Mouse (Mus musculus) kidney, adult 2 months (tissue): Measurements from ENCODE around the gene Bdkrb2. TPM values are rescaled to one million over a fixed set of nuclear protein-coding genes. Genes with fewer than 3 reads are reported as not detected.

Source experiments
- DNase-seq: peaks from one replicate; pipeline ENCODE4 v3.0.0; 2021
- H3K27ac ChIP-seq: fragments of 200-500 bp; 2 replicates; pipeline ENCODE4 v1.5.1; 2012; ENCODE audit warnings: low read depth, low read length, control low read depth, inconsistent platforms; ENCODE audit not compliant: insufficient read depth
- H3K27me3 ChIP-seq: fragments of 200-500 bp; replicated peaks from 2 replicates; pipeline ENCODE4 v1.6.1; 2012; ENCODE audit warnings: mild to moderate bottlenecking, moderate library complexity, low read length, inconsistent platforms; ENCODE audit not compliant: control insufficient read depth, insufficient read depth
- H3K36me3 ChIP-seq: fragments of 200-500 bp; 2 replicates; pipeline ENCODE4 v1.6.1; 2012; ENCODE audit warnings: mild to moderate bottlenecking, moderate library complexity, low read length, inconsistent platforms; ENCODE audit not compliant: control insufficient read depth, insufficient read depth
- H3K4me1 ChIP-seq: fragments of 200-500 bp; 2 replicates; pipeline ENCODE4 v1.6.1; 2011; ENCODE audit warnings: low read length; ENCODE audit not compliant: control insufficient read depth, insufficient read depth
- H3K4me3 ChIP-seq: fragments of 200-500 bp; 2 replicates; pipeline ENCODE4 v1.5.1; 2011; ENCODE audit warnings: mild to moderate bottlenecking, low read depth, low read length, control low read depth; ENCODE audit not compliant: insufficient read depth
- CTCF ChIP-seq: fragments of 200-500 bp; conservative IDR thresholded peaks from 2 replicates; pipeline ENCODE4 v1.5.1; 2011; ENCODE audit warnings: low read depth, mild to moderate bottlenecking, control low read depth, low read length, moderate library complexity, mixed read lengths; ENCODE audit not compliant: insufficient read depth, insufficient read length
- POLR2A ChIP-seq: fragments of 200-500 bp; IDR thresholded peaks from one replicate; pipeline ENCODE4 v1.6.1; 2011; ENCODE audit warnings: low read depth, low read length, control low read depth
- WGBS: fragments of 180-500 bp; shearing (Covaris S2); methylation state at CpG from one replicate; pipeline ENCODE4 v1.1.7; 2018; 5-methylcytosine and 5-hydroxymethylcytosine counted together
- polyA plus RNA-seq: library from polyadenylated mRNA; depleted of rRNA; stranded (reverse); fragments of >200 nt; gene quantifications from 2 replicates; pipeline ENCODE4 v1.2.3, GENCODE M21; 2012

Bdkrb2 gene
- polyA plus RNA-seq, 1 experiment = 0.64 TPM

DNA sequence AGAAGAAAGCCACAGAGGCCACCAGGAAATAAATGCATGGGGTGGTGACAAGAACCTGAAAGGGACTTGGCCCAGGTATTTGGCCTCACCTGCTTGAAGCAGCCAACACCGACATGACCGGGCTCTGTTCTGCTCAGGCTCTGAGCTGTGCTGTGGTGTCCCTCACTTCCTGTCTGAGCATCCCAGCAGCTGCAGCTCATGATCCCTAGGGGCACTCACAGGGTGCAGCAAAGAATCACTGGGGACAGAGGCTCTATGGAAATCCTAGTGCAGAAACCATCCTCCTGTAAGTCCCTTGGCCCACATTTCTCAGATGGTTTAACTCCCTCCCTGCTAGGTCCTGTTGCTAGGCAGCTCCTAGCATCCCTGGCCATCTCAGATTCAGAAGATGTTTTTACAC, 15.9 kb upstream of the Bdkrb2 start:
- Histone ChIP-seq H3K27me3 (no peaks in the 10 kb centered on the region), H3K4me1 (no peaks in the 10 kb centered on the region), H3K27ac (no peak overlapping the region), H3K36me3 (no peaks in the 10 kb centered on the region), H3K4me3 (no peak overlapping the region)
- no peak for DNase-seq
- 51% methylated on average over 2 of the region's 2 CpGs for WGBS
- TF ChIP-seq POLR2A = no peak
- no peak for TF ChIP-seq CTCF

DNA sequence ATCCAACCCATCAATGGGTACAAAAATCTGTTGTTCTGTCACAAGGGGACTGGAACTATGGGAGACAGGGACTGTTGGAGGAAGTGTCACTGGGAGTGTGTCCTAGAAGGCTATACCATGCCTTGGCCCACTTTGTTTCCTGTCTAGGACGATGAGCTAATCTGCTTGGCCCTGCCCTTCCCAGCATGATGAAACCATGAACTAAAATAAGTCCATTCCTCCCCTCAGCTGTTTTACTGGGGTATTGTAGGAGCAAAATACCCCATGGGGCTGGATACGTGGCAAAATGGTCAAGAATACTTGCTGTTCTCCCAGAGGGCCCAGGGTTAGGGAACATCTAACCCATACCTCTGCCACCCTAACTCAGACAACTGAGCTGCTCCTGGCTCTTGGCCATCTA, 15.0 kb upstream of the Bdkrb2 start:
- no peak for TF ChIP-seq CTCF
- TF ChIP-seq POLR2A = no peak
- H3K27ac ChIP-seq = no peak overlapping the region
- H3K27me3 ChIP-seq = no peaks in the 10 kb centered on the region
- 72% methylated on average over 2 of the region's 2 CpGs for WGBS
- no peak for DNase-seq
- H3K36me3 ChIP-seq = no peaks in the 10 kb centered on the region
- no peaks in the 10 kb centered on the region for H3K4me1 ChIP-seq
- no peak overlapping the region for H3K4me3 ChIP-seq

DNA sequence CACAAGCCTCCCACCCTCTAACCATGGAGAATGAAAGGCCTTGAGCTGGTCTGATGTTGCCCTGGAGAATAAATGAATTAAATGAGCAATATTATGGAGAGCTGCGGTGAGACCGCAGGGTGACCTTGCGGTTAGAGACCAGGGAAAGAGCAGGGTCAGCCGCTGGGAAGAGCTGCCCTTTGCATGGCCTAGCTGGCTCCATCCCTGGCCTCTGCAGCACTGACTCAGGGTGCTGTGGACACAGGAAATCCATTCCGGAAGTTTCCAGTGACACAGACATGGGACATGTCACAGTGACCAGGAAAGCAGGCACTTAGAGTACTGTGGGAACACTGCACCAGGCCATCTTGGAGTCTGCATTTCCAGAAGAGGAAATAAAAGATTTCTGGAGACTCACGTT, 14.1 kb upstream of the Bdkrb2 start:
- Histone ChIP-seq H3K27me3 (no peaks in the 10 kb centered on the region), H3K4me1 (no peaks in the 10 kb centered on the region), H3K4me3 (no peak overlapping the region), H3K27ac (no peak overlapping the region), H3K36me3 (no peaks in the 10 kb centered on the region)
- DNase-seq = peak; percentile 76
- no peak for TF ChIP-seq CTCF
- TF ChIP-seq POLR2A = no peak
- 71% methylated on average over 6 of the region's 6 CpGs for WGBS

DNA sequence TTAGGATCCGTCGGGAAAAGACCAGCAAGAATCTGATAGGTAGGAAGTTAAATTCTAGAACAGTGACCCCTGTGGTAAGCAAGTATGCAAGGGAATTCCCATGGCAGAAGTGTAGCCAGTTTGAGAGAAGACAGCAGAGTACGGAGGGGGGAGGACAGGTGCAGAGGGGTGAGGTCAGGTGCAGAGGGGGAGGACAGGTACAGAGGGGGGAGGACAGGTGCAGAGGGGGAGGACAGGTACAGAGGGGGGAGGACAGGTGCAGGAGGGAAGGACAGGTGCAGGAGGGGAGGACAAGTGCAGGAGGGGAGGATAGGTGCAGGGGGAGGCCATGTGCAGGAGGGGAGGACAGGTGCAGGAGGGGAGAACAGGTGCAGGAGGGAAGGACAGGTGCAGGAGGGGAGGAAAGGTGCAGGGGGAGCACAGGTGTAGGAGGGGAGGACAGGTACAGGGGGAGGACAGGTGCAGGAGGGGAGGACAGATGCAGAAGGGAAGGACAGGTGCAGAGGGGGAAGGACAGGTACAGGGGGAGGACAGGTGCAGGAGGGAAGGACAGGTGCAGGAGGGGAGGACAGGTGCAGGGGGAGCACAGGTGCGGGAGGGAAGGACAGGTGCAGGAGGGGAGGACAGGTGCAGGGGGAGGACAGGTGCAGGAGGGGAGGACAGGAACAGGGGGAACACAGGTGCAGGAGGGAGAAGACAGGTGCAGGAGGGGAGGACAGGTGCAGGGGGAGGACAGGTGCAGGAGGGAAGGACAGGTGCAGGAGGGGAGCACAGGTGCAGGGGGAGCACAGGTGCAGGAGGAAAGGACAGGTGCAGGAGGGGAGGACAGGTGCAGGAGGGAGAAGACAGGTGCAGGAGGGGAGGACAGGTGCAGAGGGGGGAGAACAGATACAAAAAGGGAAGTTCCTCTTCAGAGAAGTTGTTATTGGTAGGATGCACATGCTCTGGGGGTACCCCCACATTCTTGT, 12.9 kb upstream of the Bdkrb2 start:
- WGBS = 74% methylated on average over 4 of the region's 4 CpGs
- Histone ChIP-seq H3K4me3 (no peak overlapping the region), H3K27me3 (no peaks in the 10 kb centered on the region), H3K36me3 (no peaks in the 10 kb centered on the region), H3K27ac (no peak overlapping the region), H3K4me1 (0 out of 2 replicates have a peak, but pooled peaks cover 3% of the 10 kb centered on the region)
- no peak for TF ChIP-seq POLR2A
- no peak for DNase-seq

DNA sequence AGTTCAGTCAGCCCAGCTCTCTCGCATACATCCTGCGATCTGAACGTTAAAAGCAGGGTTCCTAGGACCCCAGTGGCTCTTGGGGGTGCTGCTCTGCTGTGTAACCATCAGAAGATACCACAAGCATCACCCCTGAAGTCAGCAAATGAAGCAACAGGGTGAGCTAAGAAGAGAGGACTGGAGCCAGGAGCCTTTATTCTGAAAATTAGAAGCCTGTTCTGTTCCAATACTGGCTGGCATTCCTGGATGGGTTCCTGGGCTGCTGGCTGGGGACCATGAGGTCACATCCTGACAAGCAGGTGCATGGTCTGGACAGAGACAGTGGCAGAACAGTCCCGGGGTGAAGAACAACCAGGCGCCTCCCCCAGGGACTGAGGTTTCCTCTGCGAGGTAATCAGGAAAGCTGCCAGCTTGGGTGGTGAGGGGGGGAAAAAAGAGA, 11.5 kb upstream of the Bdkrb2 start:
- TF ChIP-seq CTCF (no peak), POLR2A (no peak)
- H3K4me3 ChIP-seq = no peak overlapping the region
- H3K36me3 ChIP-seq = no peaks in the 10 kb centered on the region
- H3K4me1 ChIP-seq = peaks cover 5% of the 10 kb centered on the region
- 35% methylated on average over 6 of the region's 6 CpGs for WGBS
- no peaks in the 10 kb centered on the region for H3K27me3 ChIP-seq
- H3K27ac ChIP-seq = no peak overlapping the region
- DNase-seq = peak; percentile 29

DNA sequence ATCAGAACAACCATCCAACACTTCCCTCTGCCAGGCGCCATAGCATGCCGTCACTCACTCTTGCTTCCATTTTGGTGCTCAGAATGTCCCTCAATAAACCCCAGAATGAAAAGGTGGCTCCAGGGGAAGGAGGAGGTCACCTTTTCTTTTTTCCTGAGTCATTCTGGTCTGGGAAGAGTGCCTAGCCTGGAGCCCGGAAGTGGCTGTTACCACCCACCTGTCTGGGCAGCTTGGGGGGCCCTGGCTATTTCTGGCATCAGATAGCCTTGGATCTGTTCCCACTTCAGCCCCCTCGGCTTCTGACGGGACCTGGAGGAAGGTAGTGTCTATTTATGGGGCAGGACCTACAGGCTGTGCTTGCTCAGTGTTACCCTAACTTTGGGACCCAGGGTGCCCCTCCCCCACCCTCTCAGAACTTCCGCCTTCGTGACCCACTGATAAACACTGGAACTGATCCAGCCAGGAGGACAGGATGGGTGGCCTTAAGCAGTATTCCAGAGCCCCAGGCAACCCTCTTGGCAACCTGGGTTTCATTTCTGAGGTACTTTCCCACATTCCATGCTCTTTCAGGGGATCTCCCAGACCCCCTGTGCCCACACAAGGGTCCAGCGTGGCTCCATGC, 8.8 kb upstream of the Bdkrb2 start:
- TF ChIP-seq CTCF (no peak), POLR2A (no peak)
- H3K4me3 ChIP-seq = no peak overlapping the region
- 59% methylated on average over 8 of the region's 8 CpGs for WGBS
- H3K4me1 ChIP-seq = peaks cover 5% of the 10 kb centered on the region
- H3K36me3 ChIP-seq = no peaks in the 10 kb centered on the region
- DNase-seq = peak; percentile 47
- H3K27me3 ChIP-seq = no peaks in the 10 kb centered on the region
- H3K27ac ChIP-seq = no peak overlapping the region

DNA sequence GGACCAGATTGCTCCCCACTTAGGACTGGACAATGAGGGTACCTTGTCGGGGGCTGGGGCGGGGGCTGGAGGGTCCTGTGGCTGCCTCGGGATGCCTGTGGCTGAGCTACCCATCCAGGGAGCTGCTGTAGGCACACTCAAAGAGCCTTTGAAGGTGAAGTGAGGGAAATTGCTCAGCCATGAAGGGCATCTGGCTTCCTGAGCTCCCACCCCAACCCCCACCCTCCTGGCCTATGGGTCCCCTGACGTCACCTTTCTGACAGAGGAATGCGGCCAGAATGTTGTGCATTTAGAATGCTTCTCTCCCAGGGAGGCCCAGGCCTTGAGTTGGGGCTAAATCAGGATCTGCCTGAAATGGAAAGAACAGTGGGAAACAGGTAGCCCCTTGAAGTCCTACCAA, 7.9 kb upstream of the Bdkrb2 start:
- Histone ChIP-seq H3K4me1 (peaks cover 5% of the 10 kb centered on the region), H3K27me3 (no peaks in the 10 kb centered on the region), H3K36me3 (no peaks in the 10 kb centered on the region), H3K4me3 (no peak overlapping the region), H3K27ac (peak overlapping the region; percentile 85)
- TF ChIP-seq POLR2A (no peak), CTCF (no peak)
- DNase-seq = peak; percentile 57
- WGBS = 60% methylated on average over 5 of the region's 5 CpGs
